Mouse (Mus musculus): ENCODE results near the gene 4931428L18Rik. TPM values are rescaled to one million over a fixed set of nuclear protein-coding genes. Genes with fewer than 3 reads are reported as not detected.

The 4931428L18Rik gene
- total RNA-seq (2021) = not detected
- long read RNA-seq, experiment 1 = 0 reads
- long read RNA-seq, experiment 2 = 0 reads

DNA sequence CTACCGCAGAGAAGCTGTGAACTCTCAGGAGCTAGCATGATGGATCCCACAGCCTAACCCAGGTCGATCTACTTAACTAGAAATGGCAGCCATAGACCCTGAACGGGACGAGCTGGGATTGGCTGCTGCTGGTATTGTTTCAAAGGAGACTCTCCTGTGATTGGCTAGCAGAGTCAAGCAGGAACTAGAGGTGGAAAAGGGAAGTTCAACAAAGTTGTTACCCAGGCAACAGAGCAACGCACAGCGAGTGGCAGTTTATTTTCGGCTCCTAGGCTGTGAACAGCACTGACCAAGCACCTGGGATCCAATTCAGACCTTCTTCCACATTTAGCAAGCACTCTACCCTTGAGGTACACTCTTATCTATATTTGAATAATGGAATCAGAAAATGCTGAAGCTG lies at the start of gene 4931428L18Rik, which contains the start of gene Pih1d3:
TSS of gene 4931428L18Rik (minus strand) at position 121 of the 400 bp plus-strand sequence.
TSS of gene Pih1d3 (plus strand) at position 275 of the 400 bp plus-strand sequence.
- DNase-seq = no peak

DNA sequence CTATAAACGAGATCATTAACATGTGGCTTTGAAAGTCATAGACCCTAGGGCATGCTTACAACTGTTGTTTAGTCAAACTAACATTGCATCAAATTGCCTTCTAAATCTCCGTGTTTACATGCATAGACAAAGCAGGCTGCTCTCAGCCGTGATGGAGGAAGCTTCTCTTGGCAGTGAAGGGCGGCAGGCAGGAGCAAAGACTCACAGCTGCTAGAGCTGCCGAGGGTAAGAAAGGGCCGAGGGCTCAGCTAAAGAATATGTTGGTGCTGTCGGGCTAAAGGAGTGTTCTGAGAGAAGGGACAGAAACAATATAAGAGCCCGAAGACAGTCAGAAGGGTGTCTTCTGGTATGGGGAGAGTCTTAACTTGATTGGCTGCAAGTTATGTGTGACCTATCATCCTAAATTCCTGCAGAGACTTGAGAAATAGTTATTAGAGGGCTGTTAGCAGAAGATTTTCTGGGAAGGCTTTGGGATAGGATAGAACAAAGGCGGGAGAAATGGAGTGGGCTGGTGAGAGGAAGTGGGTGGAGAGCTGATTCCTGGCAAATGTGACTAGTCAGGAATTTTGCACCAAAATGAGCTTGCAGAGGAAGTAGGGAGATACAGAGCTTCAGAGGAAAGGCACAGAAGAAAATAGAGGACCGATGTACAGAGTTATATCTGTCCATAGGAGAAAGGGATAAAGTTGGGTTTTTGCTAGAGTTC lies 37.9 kb upstream of the 4931428L18Rik start:
- no peak for DNase-seq

DNA sequence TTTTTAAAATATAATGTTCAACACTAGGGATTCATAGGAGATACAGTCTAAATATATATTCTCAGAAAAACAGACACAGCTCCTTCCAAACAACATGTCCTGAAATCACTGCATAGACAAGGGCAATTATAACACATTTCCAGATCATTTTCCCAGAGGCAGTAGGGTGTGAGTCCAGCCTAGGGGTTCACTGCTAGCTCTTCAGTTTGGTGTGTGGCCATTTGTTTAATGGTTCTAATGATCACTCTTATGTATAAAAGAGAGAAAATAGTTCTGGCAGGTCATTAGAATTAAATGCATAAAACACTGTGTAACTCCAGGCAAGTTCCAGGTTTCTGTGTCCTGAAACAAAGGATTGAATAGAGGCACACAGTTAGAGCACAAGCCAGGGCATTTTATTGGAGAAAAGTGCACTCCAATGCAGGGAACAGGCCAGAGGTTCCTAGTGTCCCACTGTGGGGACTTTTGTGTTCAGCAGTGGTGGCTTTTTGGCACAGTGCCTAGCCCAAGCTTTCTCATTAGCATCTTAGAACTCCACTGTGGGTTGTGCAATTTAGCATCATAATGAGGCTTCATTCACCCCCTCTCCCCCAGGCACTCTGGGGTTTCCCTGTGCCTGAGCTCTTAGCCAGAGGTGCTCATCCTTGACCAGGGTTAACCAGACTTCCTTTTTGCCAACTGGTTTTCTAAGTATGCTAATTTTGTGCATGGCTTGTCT lies 11.0 kb upstream of the 4931428L18Rik start:
- no peak for DNase-seq

DNA sequence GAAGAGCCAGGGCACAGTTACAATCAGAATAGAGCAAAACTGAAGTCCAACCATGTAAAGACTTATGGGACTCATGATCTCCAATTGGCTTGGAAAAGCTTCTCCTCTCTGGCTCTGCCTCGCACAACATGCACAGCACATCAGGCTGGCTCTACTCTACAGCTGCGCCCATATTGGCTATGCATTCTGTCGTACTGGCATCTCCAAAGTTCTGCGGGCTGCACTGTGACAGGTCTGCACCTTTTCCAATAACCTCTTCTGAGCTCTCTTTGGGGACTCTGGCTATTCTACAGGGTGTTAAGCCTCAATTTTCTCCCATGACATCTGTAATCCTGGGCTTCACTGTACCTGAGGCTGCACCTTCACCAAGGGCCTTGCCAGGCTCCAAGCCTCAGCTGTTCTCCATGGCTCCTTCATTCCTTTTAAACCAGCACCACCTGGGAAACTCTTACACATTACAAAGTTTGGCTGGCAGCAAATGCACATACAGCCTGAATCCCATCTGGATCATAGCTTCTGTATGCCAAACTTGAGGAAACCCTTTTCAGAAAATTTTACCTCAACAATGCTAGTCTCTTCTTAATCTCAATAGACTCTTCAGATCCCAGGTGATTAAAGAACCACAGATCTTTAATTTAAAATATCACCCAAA lies 1.8 kb downstream of the 4931428L18Rik start:
- DNase-seq = no peak

DNA sequence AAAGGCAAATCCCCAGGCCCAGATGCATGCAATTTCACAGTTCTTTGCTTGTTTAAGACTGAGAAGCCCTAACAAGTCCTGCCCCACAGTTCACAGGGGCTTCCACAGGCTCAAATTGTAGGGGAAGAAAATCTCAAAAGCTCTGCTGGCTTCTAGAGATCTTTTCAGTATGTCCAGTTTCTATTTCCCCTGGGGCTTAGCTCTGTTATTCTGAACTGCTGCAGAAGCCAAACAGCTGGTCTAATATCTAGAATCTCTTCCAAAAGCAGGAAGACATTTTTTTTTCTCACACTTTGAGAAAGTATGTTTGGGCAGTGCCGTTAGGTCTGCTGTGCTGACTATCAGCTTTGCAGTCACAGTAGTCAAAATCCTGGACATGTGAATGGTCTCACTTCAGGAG lies 7.7 kb downstream of the 4931428L18Rik start:
- no peak for DNase-seq

DNA sequence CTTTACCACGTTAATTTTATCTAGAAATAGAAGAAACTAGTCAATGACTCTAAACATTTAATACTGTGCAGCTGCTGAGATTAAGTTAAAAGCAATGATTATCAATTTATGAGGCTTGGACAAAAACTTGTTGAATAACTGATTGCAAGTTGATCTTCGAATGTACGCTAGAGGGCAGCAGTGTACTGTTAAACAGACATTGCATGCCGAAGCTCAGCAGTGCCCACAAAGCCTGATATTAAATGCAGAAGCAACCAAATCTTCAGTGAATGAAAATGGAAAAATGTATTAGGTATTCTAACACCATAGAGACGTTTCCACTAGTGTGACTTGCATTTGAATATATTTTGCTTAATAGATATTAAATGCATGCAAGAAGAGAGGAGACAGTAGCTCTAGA lies 12.3 kb downstream of the 4931428L18Rik start:
- DNase-seq = peak; percentile 39 to 50

DNA sequence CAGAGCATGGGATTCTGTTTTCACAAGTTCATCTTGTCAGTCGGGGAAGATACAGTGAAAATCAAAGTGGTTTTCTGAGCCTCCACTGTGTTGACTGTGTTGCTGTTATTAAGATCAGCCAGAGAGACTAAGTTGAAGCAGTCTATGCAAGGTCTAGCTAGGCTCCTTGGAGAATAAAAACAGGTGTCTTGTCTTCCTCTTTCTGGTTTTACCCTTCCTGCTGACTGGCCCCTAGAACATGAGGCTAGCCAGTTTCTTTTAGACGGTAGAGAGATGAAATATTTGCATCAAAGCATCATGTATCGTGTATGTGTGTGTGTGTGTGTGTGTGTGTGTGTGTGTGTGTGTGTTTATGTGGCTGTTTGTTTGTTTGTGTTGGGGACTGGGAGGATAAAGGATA lies 16.7 kb downstream of the 4931428L18Rik start:
- no peak for DNase-seq

DNA sequence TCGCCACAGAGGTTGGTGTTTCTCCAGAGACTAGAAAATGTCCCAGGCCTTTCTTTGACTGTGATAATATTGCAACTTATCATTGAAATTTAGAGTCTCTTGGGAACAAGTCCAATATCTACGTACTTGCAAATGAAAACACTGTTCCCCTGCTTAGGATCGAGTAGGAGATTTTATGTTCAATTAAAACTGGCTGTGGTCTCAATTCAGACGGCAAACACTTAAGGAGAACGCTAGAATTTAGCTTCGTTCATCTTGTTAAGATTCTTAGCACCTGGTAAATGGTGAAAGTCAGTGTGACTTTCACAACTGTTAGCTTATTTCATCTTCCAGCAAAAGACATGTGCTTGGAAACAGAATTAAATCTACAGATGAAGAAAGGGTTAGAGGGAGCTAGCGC lies 17.1 kb downstream of the 4931428L18Rik start:
- no peak for DNase-seq

DNA sequence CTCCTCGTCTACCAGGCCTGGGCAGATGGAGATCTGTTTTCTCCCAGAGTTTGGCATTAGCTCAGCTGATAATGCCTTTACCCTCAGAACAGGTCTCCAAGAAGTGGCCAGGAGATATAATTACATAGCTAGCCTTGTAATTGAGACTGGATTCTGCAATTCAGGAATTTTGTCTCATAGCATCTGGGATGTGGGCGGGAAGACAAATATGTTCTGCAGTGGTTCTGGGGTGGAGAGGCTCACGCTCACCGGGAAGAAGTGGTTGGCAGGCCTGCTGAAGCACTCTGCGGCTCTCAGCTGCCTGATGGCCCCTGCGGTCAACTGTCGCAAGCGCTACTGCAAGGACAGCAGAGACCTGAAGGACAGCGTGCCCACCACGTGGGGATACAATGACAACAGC lies 18.7 kb downstream of the 4931428L18Rik start:
- no peak for DNase-seq

DNA sequence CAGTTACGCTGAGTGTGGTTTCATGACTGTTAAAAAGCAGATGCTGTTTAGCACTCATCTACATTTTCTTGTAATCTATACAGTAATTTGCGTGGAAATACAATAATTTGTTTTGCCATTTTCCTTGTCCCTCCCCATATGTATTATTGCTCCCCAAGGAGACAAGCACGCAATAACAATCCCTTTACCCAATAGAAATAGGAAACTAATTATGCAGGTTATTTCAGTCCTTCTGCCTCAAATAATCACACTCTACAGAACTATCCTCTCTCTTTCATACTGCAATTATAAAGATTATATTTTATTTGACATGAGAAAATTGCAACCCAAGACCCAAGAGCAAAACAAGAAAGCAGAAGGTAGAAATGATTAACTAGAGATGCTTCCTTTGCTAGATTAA lies 25.5 kb downstream of the 4931428L18Rik start:
- DNase-seq = no peak

DNA sequence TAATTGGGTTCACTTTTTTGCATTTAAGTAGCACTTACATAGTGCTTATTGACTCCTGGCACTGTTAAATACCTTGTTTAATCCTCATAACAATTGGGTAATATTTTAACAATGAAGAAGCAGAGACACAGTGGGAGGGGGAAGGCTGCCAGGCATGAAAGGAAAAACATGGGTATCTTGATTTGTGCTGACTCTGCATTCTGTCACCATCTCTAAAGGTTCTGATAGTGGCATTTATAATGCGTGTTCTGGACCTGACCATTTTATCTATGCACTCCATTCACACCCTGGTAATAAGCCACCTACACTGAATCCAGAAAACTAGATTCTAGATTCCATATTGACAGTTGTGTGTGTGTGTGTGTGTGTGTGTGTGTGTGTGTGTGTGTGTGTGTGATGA lies 26.9 kb downstream of the 4931428L18Rik start:
- DNase-seq = no peak

DNA sequence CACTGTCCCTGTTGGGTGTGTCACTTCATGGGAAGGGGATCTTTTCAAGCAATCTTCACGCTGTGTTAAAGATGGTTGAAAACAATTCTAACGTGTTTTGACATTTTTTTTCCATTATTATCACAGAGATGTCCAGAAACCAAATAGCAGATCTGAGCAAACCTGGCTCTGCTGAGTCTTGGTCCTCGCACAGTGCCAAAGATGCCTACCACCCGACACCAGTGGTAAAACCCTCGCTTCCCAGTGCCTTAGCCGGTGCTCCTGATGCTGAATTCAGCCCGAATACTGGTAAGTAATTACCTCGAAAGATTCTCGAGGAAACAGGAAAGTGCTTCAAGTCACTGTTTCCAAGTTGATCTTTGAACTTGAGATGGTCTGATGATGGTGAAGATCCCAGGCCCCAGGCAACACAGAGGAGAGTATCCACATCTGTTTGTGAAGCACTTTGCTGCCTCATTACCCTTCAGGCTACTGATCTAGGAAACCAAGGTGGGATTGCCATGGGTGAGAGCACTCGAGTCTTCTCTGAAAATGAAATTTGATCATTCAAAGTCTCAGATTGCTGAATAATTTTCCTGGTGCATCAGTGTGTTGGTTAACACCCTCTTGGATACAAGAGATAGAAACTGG lies 32.1 kb downstream of the 4931428L18Rik start:
- no peak for DNase-seq

DNA sequence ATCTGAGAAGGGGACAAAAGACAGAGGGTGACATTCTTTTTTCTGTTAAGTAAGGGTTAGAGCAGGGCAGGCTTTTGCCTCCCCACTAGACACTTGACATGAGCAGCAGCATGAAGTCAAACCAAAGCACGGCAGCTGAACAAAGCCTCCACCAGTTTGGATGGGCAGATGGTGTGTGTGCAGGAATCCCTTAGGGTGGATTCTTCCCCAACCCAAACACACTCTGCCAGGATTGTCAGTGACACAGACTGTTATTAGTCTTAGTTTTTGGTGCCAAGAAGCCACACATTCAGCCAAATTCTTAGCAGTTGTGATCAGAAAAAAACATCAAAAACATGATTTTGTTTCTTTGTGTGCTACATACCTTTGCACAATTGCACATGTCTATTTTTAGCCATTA lies 44.2 kb downstream of the 4931428L18Rik start:
- no peak for DNase-seq

DNA sequence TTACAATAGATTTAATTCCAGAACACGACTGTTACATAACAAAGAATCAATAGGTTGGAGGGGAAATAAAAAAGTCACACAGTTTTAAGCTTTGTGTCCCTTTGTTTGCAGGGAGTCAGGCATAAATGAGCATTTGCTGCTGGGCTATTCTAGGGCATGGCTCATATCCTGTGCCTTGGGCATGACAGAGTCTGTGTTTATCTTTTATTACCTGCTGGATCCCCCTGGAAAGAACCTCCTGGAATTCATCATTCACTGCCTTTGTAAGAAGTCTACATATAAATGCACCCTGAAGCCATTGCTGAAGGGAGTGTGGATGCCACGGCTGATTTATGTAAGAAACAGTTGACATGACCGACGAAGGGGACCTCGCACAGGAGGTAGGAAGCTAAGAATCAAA lies 46.4 kb downstream of the 4931428L18Rik start, which contains the start of gene Lgsn:
TSS of gene Lgsn (plus strand) at position 301 of the 400 bp plus-strand sequence.
- DNase-seq = no peak

DNA sequence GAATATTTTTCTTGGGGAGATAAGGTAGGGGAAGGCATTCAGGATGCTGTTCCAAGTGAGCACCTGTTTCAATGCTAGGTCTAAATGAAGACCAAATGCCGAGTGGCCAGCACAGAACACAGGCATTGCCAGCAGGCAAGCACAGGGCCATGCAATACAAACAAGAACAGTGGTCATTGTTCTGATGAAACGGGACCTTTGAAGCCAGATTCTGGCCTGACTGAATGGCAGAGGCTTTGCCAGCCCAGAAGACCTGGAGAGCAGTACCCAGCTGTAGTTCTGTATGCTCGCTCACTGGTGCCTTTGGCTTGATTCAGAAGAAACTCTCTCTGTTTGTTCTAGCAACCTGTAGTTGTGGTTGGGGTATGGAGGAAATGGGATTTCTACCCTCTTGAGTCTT lies 47.1 kb downstream of the 4931428L18Rik start:
- no peak for DNase-seq

DNA sequence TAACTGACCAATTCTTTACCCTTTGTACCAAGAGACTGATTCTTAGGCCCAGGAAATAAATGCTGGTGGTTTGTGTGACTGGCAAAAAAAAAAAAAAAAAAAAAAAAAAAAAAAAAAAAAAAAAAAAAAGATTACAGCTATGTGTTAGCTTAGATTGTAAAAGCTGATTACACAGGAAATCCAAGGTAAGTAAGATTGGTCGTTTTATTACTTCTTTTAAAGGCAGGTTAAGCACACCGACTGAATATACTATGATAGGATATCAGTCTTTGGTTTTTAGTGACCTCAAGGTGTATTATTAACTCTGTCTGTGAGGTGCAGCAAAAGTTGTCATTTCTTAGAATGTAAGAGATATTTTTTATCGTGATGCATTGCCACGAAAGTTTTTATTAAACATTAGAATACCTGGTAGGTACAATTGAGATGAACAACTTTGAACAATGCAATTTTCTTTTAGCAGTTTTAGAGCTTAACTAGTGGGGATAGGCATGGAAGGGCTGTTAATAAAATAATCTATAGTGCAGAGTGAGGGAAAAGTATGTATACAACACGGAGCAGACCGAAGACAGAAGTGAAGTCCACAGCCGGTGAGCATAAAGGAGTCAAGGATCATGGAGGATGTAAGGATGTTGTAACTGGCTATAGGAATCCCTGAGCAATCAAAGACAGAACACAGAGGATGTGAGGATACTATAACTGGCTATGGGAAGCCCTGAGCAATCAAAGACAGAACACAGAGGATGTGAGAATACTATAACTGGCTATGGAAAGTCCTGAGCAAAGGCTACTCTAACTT lies 57.0 kb downstream of the 4931428L18Rik start:
- no peak for DNase-seq

DNA sequence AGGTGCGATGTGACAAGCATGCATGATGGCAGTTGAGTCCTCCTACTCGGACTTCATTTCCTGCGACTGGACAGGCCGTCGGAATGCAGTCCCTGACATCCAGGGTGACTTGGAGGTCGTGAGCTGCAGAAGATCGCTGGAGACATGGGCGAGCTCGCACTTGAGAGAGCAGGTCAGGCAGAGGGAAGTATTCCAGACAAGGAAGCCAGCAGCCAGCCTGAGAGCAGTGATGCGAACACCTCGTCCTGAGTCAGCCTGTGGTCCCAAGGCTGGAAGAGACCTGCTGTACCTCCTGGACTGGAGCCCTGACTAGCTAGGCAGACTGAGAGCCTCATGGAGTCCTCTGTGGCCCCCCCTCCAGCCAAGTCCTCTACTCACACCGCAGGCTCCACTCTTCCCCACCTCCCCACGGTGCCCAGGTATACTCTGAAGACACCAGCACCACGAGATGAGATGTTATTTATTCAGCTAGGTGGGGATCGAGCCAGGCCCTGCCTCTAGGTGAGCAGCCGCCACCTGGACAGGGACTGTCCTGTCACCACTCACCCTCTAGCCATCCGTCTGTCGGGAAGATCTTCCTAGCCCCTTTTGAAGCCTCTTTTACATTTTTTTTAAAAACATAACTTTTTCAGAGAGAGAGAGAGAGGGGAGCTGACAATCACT lies 57.8 kb downstream of the 4931428L18Rik start:
- no peak for DNase-seq

DNA sequence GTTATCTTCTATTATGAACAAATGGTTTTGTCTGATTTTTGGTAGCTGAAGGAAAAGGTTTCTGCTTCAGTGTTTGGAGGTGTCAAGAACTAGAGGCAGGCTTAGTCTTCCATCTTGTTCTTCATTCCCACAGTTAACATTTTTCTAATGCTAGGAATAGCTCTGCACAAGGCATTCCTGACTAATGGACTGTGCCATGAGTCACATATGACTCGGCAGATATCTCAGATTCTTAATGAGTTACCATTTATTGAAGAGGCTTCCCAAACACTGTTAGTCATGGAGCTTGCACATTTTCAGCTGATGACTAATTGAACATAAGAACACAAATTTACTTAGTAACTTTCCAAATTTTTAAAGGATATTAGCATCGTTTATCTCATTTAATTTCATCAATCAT lies 65.6 kb downstream of the 4931428L18Rik start:
- peak; percentile 5 to 20 for DNase-seq

DNA sequence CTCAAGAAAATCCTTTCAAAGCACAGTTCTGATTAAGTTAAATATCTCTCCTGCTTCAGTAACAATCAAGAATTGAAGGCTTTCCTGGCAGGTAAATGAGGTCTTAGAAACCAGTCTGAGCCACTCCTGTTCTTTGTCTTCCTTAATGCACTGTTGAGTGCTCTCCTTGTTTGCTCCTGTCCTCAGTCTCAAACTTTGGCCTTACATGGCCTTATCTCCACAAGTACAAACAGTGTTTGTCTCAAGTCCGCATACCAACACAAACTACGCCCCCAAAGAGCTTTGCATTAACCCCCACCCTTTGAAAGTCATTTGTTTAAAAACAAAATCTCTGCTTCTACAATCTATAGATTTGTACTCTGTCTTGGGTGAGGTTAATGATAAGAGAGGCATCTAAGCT lies 66.3 kb downstream of the 4931428L18Rik start:
- DNase-seq = no peak

DNA sequence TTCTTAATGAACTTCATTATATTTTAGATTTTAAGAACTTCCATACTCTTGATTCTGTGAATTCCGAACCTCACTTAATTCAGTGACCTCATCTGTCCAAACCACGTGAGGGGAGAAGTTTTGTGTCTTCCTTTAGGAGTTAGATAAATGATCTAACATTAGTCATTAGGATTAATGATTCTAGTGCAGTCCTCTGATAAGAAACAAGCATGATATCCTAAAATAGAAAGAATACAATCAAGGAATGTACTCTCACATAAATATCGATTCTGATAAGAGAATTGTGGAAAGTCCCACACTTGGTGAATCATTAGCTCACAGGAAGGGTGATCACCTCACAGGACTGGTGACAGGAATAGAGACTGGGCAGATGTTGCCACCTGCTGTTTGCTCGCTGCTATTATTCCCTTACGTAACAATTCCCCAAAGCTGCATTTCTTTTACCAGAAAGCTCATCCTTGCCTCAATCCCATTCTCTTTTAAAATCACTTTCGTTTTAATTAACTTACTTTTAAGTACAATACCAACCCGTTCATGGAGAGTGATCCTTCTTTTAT lies 68.6 kb downstream of the 4931428L18Rik start:
- peak; percentile 59 to 61 for DNase-seq
